Mouse (Mus musculus): ENCODE results near the gene Apela.

- TF ChIP-seq CTCF (IDR thresholded peaks at IDR 0.05) (no peak), EP300 (IDR thresholded peaks at IDR 0.05) (no peak)
Measured at GRCm38 (mm10) chr8:65062195-65062594, 25.1 kb upstream of the Apela start.
